Mouse (Mus musculus) forebrain, embryonic 14.5 days (tissue): Measurements from ENCODE around the gene Vps8. TPM values are rescaled to one million over a fixed set of nuclear protein-coding genes. Genes with fewer than 3 reads are reported as not detected.

Source experiments
- ATAC-seq: fragments of 200-750 bp; cut with Nextera tagmentation; 2 replicates; pipeline ENCODE4 v1.8.0; 2017; ENCODE audit warnings: mild to moderate bottlenecking, moderate library complexity
- DNase-seq: peaks from one replicate; pipeline ENCODE4 v3.0.0-alpha.2; 2015; ENCODE audit warnings: low spot score
- H3K27ac ChIP-seq: fragments of 300-500 bp; sonication (generic); 2 replicates; pipeline ENCODE4 v1.5.1; 2014; ENCODE audit warnings: low read depth, mild to moderate bottlenecking, control low read depth, low read length, moderate library complexity
- H3K27me3 ChIP-seq: fragments of 300-500 bp; sonication (generic); replicated peaks from 2 replicates; pipeline ENCODE4 v1.6.1; 2014; ENCODE audit warnings: low read length, control low read depth, mixed read lengths; ENCODE audit not compliant: control insufficient read depth, insufficient read depth
- H3K36me3 ChIP-seq: fragments of 300-500 bp; sonication (generic); 2 replicates; pipeline ENCODE4 v1.6.1; 2014; ENCODE audit warnings: low read length, control low read depth; ENCODE audit not compliant: control insufficient read depth, insufficient read depth
- H3K4me1 ChIP-seq: fragments of 300-500 bp; sonication (generic); 2 replicates; pipeline ENCODE4 v1.6.1; 2014; ENCODE audit warnings: antibody characterized with exemption, low read length, control low read depth; ENCODE audit not compliant: control insufficient read depth, insufficient read depth
- H3K4me2 ChIP-seq: fragments of 300-500 bp; sonication (generic); 2 replicates; pipeline ENCODE4 v1.6.1; 2014; ENCODE audit warnings: mild to moderate bottlenecking, control low read depth, low read length
- H3K4me3 ChIP-seq: fragments of 300-500 bp; sonication (generic); 2 replicates; pipeline ENCODE4 v1.5.1; 2014; ENCODE audit warnings: low read depth, low read length, control low read depth
- H3K9ac ChIP-seq: fragments of 300-500 bp; sonication (generic); 2 replicates; pipeline ENCODE4 v1.6.1; 2014; ENCODE audit warnings: mild to moderate bottlenecking, low read length, control low read depth, moderate library complexity
- H3K9me3 ChIP-seq: fragments of 300-500 bp; sonication (generic); replicated peaks from 2 replicates; pipeline ENCODE4 v1.6.1; 2016; ENCODE audit warnings: low read length, control low read depth, mixed read lengths; ENCODE audit not compliant: control insufficient read depth
- WGBS: fragments of 180-500 bp; shearing (Covaris S2); extraction: QIAGEN DNeasy Blood & Tissue Kit; methylation state at CpG from one replicate; pipeline ENCODE4 v1.1.7; 2014; 5-methylcytosine and 5-hydroxymethylcytosine counted together
- polyA plus RNA-seq: library from polyadenylated mRNA; unstranded; fragments of >200 nt; fragmentation: Nextera tagmentation; extraction: Ambion mirVana; gene quantifications from 2 replicates; pipeline ENCODE4 v1.2.1, GENCODE M21; 2014

The Vps8 gene
- polyA plus RNA-seq, 1 experiment from 2014 or later, result 33.0 TPM

DNA sequence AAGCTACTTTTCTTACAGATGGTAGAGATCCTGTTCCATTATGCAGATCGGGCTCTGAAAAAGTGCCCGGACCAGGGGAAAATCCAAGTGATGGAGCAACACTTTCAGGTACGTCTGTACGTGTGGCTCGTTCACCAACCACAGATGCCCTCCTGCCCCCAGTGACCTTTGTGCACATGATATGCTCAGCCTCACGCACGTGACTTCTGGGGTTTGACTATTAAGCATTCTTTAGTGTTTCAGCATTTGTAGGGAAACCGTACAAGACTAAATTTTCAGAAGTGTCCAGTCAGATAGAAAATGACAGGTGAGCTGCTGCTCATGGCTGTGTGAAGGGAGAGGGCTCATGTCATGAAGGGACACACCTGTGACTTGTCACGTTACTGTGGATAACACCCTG, 55.5 kb downstream of the Vps8 start:
- Histone ChIP-seq H3K4me2 (no peak overlapping the region), H3K4me1 (no peaks in the 10 kb centered on the region), H3K9me3 (no peaks in the 10 kb centered on the region), H3K9ac (no peak overlapping the region), H3K36me3 (peaks cover 40% of the 10 kb centered on the region), H3K27me3 (no peaks in the 10 kb centered on the region), H3K27ac (no peak overlapping the region), H3K4me3 (no peak overlapping the region)
- WGBS, result 92% methylated on average over 9 of the region's 9 CpGs
- no peak for DNase-seq
- no peak for ATAC-seq

DNA sequence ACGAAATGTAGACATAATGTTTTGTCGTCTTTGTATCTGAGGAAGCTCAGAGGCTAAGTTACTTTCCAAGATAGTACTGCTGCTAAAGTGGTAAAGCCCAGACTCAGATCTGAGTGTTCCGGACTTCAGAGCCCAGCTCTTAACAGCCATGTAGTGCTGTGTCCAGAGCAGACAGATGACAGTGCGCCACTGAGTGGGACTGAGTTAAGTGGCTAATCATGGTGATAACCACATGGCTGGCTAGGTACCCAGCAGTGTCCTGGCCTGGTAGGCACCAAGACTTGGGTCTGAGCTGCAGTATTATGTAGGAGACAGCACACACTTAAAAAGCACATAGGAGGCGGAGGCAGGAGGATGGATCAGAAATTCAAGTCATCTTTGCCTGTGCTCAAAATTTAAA, 60.9 kb downstream of the Vps8 start:
- Histone ChIP-seq H3K27me3 (no peaks in the 10 kb centered on the region), H3K4me1 (no peaks in the 10 kb centered on the region), H3K4me2 (no peak overlapping the region), H3K36me3 (0 out of 2 replicates have a peak, but pooled peaks cover 10% of the 10 kb centered on the region), H3K9ac (no peak overlapping the region), H3K4me3 (no peak overlapping the region), H3K27ac (no peak overlapping the region), H3K9me3 (no peaks in the 10 kb centered on the region)
- no peak for ATAC-seq
- no peak for DNase-seq
- WGBS, result 95% methylated on average over 5 of the region's 5 CpGs

DNA sequence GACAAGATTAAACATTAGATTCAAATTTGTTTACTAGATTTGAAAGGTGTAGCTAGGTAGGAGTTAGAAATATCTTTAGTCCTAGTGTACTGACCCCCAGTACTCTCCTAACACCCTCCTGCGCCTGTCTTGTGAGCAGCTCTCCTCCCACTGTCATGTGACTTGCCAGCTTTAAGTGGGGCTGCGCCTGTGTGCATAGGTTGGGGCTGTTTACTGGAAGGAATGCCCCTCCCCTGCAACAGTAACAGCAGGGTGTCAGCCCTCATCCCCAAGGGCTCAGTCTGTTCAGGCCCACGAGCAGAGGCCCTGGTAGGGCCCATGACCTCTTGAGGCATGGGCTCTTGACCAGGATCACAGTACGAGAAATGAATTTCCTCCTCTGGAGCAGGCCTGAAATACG, 62.8 kb downstream of the Vps8 start:
- Histone ChIP-seq H3K4me1 (no peaks in the 10 kb centered on the region), H3K4me3 (no peak overlapping the region), H3K9ac (no peak overlapping the region), H3K27me3 (no peaks in the 10 kb centered on the region), H3K4me2 (no peak overlapping the region), H3K27ac (no peak overlapping the region), H3K36me3 (no peaks in the 10 kb centered on the region), H3K9me3 (no peaks in the 10 kb centered on the region)
- ATAC-seq (no peak), DNase-seq (no peak)
- 69% methylated on average over 5 of the region's 5 CpGs for WGBS

DNA sequence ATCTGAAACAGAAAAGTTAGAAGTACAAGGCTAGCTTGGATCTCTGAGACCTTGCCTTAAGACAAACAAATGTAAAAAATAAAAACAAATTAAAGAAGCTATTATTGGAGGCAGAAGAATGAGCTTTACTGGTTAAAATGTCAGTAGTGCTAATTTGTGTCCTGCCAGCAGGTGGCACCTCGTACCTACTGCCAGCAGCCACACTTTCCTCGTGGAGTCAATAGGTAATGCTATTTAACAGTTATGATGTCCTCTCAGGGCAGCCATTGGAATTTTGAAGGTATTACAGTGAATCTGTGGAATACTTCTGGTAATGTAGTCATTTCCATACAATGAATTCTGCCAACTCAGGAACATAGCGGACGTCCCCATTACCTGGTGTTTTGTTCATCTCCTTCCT, 65.5 kb downstream of the Vps8 start:
- ATAC-seq (peak; percentile 37; the same call in 1 of the 2 replicates), DNase-seq (peak; percentile 79)
- Histone ChIP-seq H3K36me3 (no peaks in the 10 kb centered on the region), H3K27me3 (no peaks in the 10 kb centered on the region), H3K9me3 (no peaks in the 10 kb centered on the region), H3K27ac (no peak overlapping the region), H3K4me3 (no peak overlapping the region), H3K9ac (no peak overlapping the region), H3K4me1 (no peaks in the 10 kb centered on the region), H3K4me2 (no peak overlapping the region)
- whole genome bisulfite sequencing, result 50% methylated on average over 4 of the region's 4 CpGs

DNA sequence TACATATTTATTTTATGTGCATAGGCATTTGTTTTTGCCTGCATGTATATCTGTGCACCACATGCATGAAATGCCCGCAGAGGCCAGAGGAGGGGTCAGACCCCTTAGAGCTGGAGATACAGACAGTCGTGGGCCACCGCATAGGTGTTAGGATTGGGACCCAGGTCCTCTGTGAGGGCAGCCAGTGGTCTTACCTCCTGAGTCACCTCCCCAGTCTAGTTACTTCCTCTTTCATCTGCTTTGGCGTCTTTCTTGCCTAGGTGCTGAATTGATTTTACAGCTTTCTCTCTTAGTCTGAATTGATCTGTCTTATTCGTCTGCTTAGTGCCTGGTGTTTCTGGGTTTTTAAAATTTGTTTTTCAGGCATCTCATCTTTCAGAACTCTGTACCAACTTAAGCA, 69.4 kb downstream of the Vps8 start:
- Histone ChIP-seq H3K9me3 (no peaks in the 10 kb centered on the region), H3K36me3 (peaks cover 4% of the 10 kb centered on the region; the same call in 1 of the 2 replicates), H3K27me3 (no peaks in the 10 kb centered on the region), H3K4me1 (no peaks in the 10 kb centered on the region), H3K4me2 (no peak overlapping the region), H3K27ac (no peak overlapping the region), H3K4me3 (no peak overlapping the region), H3K9ac (no peak overlapping the region)
- no peak for DNase-seq
- WGBS, result 73% methylated on average over 5 of the region's 5 CpGs
- ATAC-seq, result no peak

DNA sequence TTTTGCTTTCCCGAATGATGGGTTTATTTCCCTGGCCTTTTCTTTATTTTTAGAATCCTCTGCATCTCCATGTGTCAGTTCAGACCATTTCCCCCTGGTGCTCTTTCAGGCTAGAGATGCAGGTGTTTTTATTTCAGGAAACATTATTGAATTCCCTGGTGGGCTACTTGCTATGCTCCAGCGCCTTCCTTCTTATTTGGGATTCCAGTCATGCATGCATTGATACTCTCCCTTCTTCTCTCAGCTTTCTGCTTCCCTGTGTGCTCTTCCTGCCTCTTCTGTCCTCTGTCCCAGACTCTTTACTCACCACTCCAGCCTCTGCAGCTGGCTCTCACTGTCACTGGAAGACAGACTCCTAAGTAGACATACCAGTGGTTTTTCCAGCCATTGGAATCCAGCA, 70.0 kb downstream of the Vps8 start:
- 29% methylated on average over 2 of the region's 2 CpGs for WGBS
- no peak overlapping the region for H3K4me2 ChIP-seq
- H3K4me1 ChIP-seq, result no peaks in the 10 kb centered on the region
- no peak overlapping the region for H3K4me3 ChIP-seq
- peaks cover 4% of the 10 kb centered on the region; the same call in 1 of the 2 replicates for H3K36me3 ChIP-seq
- no peak overlapping the region for H3K9ac ChIP-seq
- H3K9me3 ChIP-seq, result no peaks in the 10 kb centered on the region
- ATAC-seq (no peak), DNase-seq (no peak)
- no peak overlapping the region for H3K27ac ChIP-seq
- H3K27me3 ChIP-seq, result no peaks in the 10 kb centered on the region

DNA sequence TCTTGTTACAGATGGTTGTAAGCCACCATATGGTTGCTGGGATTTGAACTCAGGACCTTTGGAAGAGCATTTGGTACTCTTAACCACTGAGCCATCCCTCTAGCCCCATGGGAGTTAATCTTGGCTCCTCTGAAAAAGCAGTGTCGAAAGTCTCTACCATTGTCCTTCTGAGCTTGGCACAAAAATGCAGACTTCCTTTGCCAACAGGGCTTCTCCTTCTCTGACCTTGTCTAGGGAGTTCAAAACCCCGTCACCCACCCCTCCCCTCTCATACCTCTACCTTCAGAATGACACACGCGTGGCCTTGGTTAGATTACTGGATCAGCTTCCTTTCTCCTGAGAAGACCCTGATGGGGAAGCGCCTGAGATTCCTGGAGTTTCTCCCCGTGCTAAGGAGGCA, 71.8 kb downstream of the Vps8 start:
- ATAC-seq (no peak), DNase-seq (no peak)
- Histone ChIP-seq H3K4me3 (no peak overlapping the region), H3K4me1 (no peaks in the 10 kb centered on the region), H3K4me2 (no peak overlapping the region), H3K9me3 (no peaks in the 10 kb centered on the region), H3K9ac (no peak overlapping the region), H3K36me3 (peaks cover 4% of the 10 kb centered on the region; the same call in 1 of the 2 replicates), H3K27ac (no peak overlapping the region), H3K27me3 (no peaks in the 10 kb centered on the region)
- WGBS, result 92% methylated on average over 6 of the region's 6 CpGs

DNA sequence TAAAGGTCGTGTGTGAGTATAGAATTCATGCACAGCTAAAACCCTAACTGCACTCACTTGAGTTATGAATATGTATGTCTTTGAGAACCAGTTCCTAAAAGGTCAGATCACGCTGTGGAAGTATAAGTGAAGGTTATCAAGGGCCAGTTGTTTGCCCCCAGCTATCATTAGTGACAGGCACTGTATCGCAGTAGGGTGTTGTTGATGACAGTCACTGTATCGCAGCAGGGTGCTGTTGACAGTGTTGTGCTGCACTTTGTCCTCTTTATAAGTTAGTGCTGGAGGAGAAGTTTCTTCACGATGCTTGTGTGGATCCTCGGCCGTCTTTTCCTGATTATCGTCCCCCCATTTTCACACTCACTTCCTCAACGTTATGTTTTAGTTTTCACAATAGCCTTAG, 73.9 kb downstream of the Vps8 start:
- Histone ChIP-seq H3K36me3 (peaks cover 8% of the 10 kb centered on the region; the same call in 1 of the 2 replicates), H3K9ac (no peak overlapping the region), H3K27me3 (no peaks in the 10 kb centered on the region), H3K27ac (no peak overlapping the region), H3K4me2 (no peak overlapping the region), H3K4me1 (no peaks in the 10 kb centered on the region), H3K4me3 (no peak overlapping the region), H3K9me3 (no peaks in the 10 kb centered on the region)
- ATAC-seq, result no peak
- WGBS, result 89% methylated on average over 9 of the region's 9 CpGs
- no peak for DNase-seq

DNA sequence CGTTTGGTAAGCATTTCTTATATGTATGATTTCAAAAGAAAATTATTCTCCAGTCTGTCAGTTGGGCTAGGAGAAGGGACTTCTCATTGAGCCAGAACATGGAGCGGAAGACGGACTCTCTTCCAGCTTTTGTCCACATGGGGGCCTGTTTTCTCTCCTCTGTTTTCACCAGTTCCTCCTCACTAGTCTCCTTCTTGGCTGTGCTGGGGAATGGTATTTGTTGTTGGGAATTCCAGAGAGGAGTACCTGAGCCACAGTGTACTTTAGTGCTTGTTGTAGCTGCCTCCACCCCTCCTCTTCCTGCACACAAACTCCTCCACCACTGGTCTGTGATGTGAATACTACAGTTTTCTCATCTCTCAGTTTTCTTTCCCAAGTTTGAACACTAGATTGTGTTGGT, 74.7 kb downstream of the Vps8 start:
- Histone ChIP-seq H3K27me3 (no peaks in the 10 kb centered on the region), H3K36me3 (peaks cover 8% of the 10 kb centered on the region; the same call in 1 of the 2 replicates), H3K9ac (no peak overlapping the region), H3K4me1 (no peaks in the 10 kb centered on the region), H3K4me3 (no peak overlapping the region), H3K4me2 (no peak overlapping the region), H3K27ac (no peak overlapping the region), H3K9me3 (no peaks in the 10 kb centered on the region)
- ATAC-seq, result no peak
- DNase-seq, result no peak
- WGBS, result 70% methylated on average over 3 of the region's 3 CpGs
